Mouse (Mus musculus) left cerebral cortex, adult 2 months (tissue): ENCODE measurements around the gene Kcnj14. TPM values are rescaled to one million over a fixed set of nuclear protein-coding genes. Genes with fewer than 3 reads are reported as not detected.

Experiments
- DNase-seq, 2 experiments: peaks; one replicate each; pipeline ENCODE4 v3.0.0; 2021 to 2022; ENCODE audit warnings: low spot score in 2 of 2, mixed read lengths in 1 of 2; ENCODE audit errors: extremely low spot score in 1 of 2
- H3K27ac ChIP-seq: fragments of 200-600 bp; 2 replicates; pipeline ENCODE4 v1.8.1; 2022
- H3K4me3 ChIP-seq: fragments of 200-600 bp; 2 replicates; pipeline ENCODE4 v1.8.1; 2022
- CTCF ChIP-seq: fragments of 200-600 bp; IDR thresholded peaks from 2 replicates; pipeline ENCODE4 v1.8.1; 2022; ENCODE audit warnings: antibody characterized with exemption, mild to moderate bottlenecking, moderate library complexity
- intact Hi-C: fragments of 180-260 bp; cut with DNase I; formaldehyde crosslinking; loops from one replicate; pipeline ENCODE4 v1.15.1; 2025
- total RNA-seq, 2 experiments: library from RNA; stranded (reverse); gene quantifications; 2 replicates each; pipeline ENCODE4 v1.2.3; 2021

Kcnj14 gene
- total RNA-seq, 2 experiments from 2014 or later, result 2.3 to 2.5 TPM

- intact Hi-C loops, result no loop called here
- DNase-seq, result no peak
- no peak for TF ChIP-seq CTCF
- no peak overlapping the region for H3K4me3 ChIP-seq
- no peak overlapping the region for H3K27ac ChIP-seq
Observed at GRCm38 (mm10) chr7:45791756-45792490, 32.7 kb downstream of the Kcnj14 start.

- TF ChIP-seq CTCF, result no peak
- intact Hi-C loops, result no loop called here
- no peak overlapping the region for H3K27ac ChIP-seq
- DNase-seq, result no peak
- H3K4me3 ChIP-seq, result no peak overlapping the region
Observed at GRCm38 (mm10) chr7:45790721-45791120, 33.9 kb downstream of the Kcnj14 start.

- no peak overlapping the region for H3K27ac ChIP-seq
- intact Hi-C loops, result no loop called here
- H3K4me3 ChIP-seq, result no peak overlapping the region; the same call in 1 of the 2 replicates
- TF ChIP-seq CTCF, result no peak
- DNase-seq, result no peak
Observed at GRCm38 (mm10) chr7:45787642-45788041, 36.9 kb downstream of the Kcnj14 start.

- peak overlapping the region; percentile 93 for H3K27ac ChIP-seq
- H3K4me3 ChIP-seq, result peak overlapping the region; percentile 59
- peak in 1 of 2 experiments; percentile 67 for DNase-seq
- no peak for TF ChIP-seq CTCF
- intact Hi-C loops, result no loop called here
Observed at GRCm38 (mm10) chr7:45786661-45787413, 37.7 kb downstream of the Kcnj14 start.

GRCm38 (mm10) chr7:45786136-45786578 lies 38.4 kb downstream of the Kcnj14 start:
- Histone ChIP-seq H3K27ac (peak overlapping the region; percentile 93), H3K4me3 (peak overlapping the region; percentile 59)
- no peak for DNase-seq
- intact Hi-C loops, result no loop called here
- no peak for TF ChIP-seq CTCF

- intact Hi-C loops, result no loop called here
- peak in 1 of 2 experiments; percentile 62 for DNase-seq
- TF ChIP-seq CTCF, result no peak; the same call in 1 of the 2 replicates
- H3K27ac ChIP-seq, result peak overlapping the region; percentile 93
- peak overlapping the region; percentile 59 for H3K4me3 ChIP-seq
Observed at GRCm38 (mm10) chr7:45785388-45786135, 39.0 kb downstream of the Kcnj14 start.

- intact Hi-C loops, result no loop called here
- no peak for TF ChIP-seq CTCF
- peak within 1 kb of the TSS; percentile 97 for H3K27ac ChIP-seq
- DNase-seq, result peak; percentile 89 to 92
- peak within 1 kb of the TSS; percentile 59 for H3K4me3 ChIP-seq
Observed at GRCm38 (mm10) chr7:45784524-45785372, 39.8 kb downstream of the Kcnj14 start, which contains the start of gene Sult2b1. TSS of gene Sult2b1 (minus strand) at chr7:45784669.

- peak; percentile 10 for TF ChIP-seq CTCF
- Histone ChIP-seq H3K27ac (peak within 1 kb of the TSS; percentile 97), H3K4me3 (peak within 1 kb of the TSS; percentile 59)
- DNase-seq, result peak; percentile 74 to 78
- intact Hi-C loops, result loop anchor here (2.0 kb wide), 1 partner anchor 41 kb away; no protein-coding TSS in a partner anchor
Observed at GRCm38 (mm10) chr7:45783511-45784091, 41.0 kb downstream of the Kcnj14 start, which contains the start of gene Lmtk3. TSS of gene Lmtk3 (plus strand) at chr7:45783738.

- DNase-seq, result no peak
- H3K27ac ChIP-seq, result no peak overlapping the region
- intact Hi-C loops, result loop anchor here (2.0 kb wide), 1 partner anchor 39 kb away; no protein-coding TSS in a partner anchor
- no peak overlapping the region for H3K4me3 ChIP-seq
- TF ChIP-seq CTCF, result no peak
Observed at GRCm38 (mm10) chr7:45782271-45782670, 42.3 kb downstream of the Kcnj14 start.

GRCm38 (mm10) chr7:45779081-45779641 lies 45.4 kb downstream of the Kcnj14 start:
- no peak for DNase-seq
- no peak overlapping the region for H3K4me3 ChIP-seq
- no peak overlapping the region for H3K27ac ChIP-seq
- no peak for TF ChIP-seq CTCF
- intact Hi-C loops, result loop anchor here (2.0 kb wide), 1 partner anchor 30 kb away; no protein-coding TSS in a partner anchor
